Mouse (Mus musculus) adrenal gland, postnatal 36 days (tissue): ENCODE measurements around the gene Elane. TPM values are rescaled to one million over a fixed set of nuclear protein-coding genes. Genes with fewer than 3 reads are reported as not detected.

Source experiments
- DNase-seq, 2 experiments: peaks; one replicate each; pipeline ENCODE4 v3.0.0; 2021; ENCODE audit warnings: mixed read lengths in 1 of 2
- long read RNA-seq, 2 experiments: library from polyadenylated mRNA; stranded (forward); transcript quantifications; one replicate each; pipeline ENCODE4 v2.0.0; 2021; ENCODE audit warnings: borderline sequencing depth in 2 of 2
- total RNA-seq, 2 experiments: library from RNA; stranded (reverse); gene quantifications; 2 replicates each; pipeline ENCODE4 v1.2.3; 2021

The Elane gene
- under 1 TPM; 0.30 to 0.33 TPM for total RNA-seq
- long read RNA-seq, experiment 1, partial matches to known transcripts, result 0 of 1 reads
- long read RNA-seq, experiment 1, other reads (novel, unspliced or antisense), result 1 of 1 reads
- long read RNA-seq, experiment 2, result 0 reads

- no peak for DNase-seq
Measured at GRCm38 (mm10) chr10:79886054-79886453, at the start of gene Elane. Gene Elane, plus strand, starts transcription at chr10:79886247.

- no peak for DNase-seq
Measured at GRCm38 (mm10) chr10:79836918-79837317, 49.1 kb upstream of the Elane start.

GRCm38 (mm10) chr10:79838151-79838550 lies 47.9 kb upstream of the Elane start:
- DNase-seq, result no peak

GRCm38 (mm10) chr10:79840091-79840490 lies 46.0 kb upstream of the Elane start:
- no peak for DNase-seq

DNA sequence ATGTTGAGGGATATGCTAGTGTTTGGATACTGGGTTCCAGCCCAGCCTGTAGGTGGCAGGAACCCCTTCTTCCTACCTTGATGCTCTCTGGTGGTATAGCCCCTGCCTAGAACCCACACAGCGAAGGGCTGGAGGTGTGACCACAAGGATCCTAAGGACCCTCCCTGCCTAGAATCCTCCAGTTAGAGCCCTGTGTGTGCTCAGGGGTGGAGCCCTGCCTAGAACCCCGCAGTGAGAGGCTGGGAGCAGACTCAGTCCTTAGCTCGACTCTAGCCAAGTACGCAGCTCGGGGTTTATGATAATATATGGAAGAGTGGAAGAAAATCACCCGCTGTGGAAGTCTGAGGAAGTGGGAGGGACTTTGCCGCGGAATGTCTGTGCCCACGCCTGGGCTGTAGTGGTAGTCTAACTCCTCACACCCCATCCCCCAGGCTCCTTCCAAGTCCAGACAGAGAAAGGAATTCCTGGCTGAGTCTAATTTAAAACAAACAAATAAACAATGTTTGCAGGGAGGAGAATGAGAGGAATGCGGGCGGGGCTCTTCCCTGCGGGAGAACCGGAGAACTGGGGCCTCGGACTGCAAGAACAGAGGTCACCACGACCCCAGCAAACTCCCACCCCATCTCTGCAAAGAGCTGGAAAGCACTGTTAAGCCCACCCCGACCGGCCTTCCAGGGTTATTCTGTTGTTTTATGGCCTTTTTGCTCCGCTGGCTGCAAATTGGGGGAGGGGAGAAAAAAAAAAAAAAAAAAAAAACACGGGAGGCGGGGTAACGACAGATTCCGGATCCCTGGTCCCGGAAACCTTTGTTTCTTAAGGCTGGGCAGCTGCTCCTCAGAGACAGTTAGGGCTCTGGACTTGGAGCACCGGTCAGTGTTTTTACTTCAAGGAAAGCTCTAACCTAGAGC lies 45.1 kb upstream of the Elane start:
- DNase-seq, result peak; percentile 62 to 67

- DNase-seq, result no peak
Measured at GRCm38 (mm10) chr10:79842322-79842721, 43.7 kb upstream of the Elane start.

DNA sequence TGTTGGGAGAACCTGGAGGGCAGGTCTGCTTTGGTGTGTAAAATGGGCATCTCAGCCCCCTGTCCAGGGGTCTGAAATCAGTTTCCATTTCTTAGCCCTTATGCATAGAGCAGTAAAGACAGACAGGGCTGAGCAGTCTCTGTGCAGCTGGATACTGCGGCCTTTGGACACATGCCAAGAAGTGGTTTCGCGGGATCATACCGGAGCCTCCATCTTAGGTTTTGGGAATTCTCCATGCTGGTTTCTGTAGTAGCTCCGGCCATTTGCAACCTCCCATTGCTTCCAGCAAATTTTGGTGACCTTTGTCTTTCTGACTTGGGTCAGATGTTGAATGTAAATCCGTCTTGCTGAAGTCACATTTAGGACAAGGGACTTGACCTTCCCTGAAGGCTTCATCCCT lies 42.6 kb upstream of the Elane start:
- peak in 1 of 2 experiments; percentile 58 for DNase-seq

GRCm38 (mm10) chr10:79846553-79846952 lies 39.5 kb upstream of the Elane start:
- no peak for DNase-seq

DNA sequence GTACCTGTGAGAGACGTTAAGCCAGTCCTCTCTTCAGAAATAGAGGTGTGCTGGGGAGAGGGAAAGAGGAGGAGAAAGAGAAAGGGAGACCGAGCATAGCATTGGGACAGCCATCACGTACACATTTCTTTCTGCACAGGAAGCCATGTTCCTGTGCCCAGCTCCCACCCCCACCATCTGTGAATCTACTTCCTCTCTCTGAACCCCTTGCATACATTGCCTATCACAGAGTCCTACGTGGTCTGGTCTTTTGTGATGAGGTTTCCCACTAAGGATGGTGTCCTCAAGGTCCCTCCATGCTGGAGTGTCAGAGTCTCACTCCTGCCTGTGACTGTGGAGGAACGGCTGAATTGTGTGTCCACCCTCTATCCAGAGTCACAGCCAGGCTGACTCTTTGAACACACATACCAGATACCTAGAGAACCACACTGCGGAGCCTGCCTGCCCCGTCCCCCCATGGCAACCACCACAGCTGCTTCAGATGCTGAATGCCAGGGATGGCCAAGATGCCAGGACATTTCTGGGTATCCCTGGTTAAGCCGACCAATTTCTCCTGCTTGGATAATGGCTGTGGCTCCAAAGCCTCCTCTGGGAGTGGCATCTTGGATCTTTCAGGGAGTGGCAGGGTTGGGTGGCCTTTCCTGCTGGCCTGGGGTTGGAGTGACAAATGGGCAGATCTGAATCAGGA lies 36.0 kb upstream of the Elane start:
- DNase-seq, result no peak

DNA sequence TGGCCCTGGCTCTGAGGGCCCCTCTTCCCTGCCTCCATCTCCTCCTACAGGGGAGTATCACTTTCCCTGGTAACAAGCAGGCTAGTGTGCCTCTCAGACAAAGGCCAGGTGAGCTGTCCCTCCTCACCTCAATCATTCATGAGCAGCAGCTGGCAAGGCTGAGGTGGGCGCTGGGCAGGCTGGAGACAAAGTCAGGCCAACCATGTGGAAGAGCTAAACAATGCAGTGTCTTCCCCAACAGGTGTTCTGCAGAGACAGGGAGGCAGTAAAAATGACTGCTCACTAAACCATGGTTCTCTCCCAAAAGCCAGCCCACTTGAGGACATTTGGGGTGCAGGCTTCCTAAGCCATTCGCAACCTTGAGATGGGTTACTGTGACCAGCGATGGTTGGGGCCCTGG lies 34.4 kb upstream of the Elane start:
- no peak for DNase-seq

DNA sequence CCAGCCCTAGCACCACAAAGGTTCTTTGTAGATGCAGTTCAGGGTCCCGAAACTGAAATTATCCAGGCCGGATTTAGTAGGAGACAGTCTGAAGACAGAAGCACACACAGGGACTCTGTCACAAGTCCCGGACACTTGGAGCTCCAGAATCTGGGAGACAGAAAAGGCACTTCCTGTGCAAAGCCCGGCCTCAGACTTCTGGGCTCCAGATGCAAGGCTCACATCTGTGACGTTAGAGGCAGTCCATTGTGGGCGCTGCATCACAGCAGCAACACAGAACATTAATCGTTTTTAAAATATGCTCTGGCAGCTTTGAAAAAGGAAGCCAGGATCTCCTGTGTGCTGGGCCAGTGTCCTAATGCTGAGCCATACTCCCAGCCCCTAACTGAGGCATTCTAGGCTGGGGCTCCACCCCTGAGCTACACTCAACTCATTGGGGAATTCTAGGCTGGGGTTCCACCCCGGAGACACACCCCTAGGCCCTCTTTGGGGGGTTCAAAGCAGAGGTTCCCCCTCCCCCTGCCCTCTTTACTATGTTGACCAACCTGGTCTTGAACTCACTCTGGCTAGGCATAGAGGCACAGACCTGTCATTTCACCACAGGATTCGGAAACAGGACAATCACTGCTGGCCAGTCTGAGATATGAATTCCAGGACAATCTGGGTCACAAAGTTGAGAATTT lies 33.8 kb upstream of the Elane start:
- peak in 1 of 2 experiments; percentile 45 for DNase-seq

- no peak for DNase-seq
Measured at GRCm38 (mm10) chr10:79852827-79853226, 33.2 kb upstream of the Elane start.

GRCm38 (mm10) chr10:79853392-79853791 lies 32.7 kb upstream of the Elane start:
- DNase-seq, result peak; percentile 96 to 97

DNA sequence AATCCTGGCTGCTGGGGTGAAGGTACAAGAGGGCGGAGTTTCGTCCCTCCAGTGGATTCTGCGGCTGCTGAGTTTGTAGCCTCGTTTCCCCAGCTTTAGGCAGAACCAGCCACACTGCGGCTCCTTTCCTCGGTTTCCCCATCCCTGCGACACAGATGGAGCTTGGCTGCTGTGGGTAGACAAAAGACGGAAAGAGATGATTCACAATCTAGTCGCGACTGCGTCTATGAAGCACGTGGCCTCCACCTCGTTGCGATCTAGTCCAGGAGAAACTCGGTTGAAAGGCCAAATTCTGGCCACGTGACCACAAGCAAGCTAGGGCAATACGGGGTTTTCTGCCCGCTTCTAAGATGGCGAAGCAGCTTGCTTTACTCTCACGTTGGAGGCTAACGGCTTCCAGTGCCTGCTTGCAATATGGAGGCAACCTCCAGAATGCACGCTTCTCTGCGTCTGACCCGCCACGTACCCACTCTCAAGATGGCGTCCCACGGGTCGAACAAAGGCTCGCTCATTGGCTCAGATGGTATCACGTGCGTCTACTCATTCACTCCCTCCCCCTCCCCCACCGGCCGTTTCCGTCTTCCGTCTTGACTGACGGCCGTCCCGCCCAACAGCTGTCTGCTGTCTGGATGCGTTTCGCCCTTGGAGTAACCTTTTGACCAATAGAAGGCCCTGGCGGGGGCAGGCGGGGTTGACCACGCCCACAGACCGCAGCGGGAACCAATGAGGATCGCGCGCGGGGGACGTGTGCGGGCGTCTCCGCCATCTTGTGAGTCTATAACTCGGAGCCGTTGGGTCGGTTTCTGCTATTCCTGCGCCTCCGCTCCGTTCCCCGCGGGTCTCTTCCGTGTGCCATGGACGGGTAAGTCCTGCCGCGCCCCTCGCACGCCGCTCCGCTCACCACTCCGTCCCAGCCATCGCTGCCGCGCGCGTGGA lies 31.9 kb upstream of the Elane start, which contains the start of gene Ptbp1:
TSS of gene Ptbp1 (plus strand) at position 568 of the 936 bp plus-strand sequence.
- DNase-seq, result peak; percentile 99

DNA sequence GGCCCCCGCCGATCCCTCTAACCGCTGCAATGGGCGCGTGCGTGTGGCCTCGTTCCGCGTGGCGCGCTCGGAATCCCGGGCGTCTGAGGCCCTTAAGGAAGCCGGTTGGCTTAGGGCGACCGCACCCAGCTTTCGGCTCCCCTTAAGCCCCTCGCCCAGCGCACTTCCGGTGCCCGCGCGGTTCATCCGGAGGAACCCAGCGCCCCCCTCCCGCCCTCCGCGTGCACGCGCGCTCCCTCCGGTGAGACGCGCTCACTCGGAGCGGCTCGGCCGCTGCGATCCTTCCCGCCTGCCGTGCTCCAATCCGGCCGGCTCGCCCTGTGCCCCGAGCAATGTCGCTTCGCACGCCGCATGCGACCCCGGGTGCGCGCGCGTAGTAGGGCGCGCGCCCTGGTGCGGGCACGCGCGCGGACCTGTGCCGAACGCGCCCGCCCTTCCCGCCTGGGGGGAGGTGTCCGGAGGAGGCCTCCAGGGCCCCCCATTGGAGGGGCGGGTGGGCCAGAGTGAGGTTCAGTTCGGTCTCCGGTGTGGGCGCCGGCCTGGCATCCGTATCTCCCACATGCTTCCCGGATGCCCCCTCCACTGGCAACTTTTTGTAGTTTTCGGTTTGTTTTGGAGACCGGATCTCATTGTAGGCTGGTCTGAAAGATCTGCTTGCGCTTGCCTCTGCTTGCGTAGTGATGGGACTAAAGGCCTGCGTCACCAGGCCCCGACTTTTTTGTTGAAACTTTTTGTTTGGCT lies 31.1 kb upstream of the Elane start:
- peak; percentile 70 to 82 for DNase-seq

DNA sequence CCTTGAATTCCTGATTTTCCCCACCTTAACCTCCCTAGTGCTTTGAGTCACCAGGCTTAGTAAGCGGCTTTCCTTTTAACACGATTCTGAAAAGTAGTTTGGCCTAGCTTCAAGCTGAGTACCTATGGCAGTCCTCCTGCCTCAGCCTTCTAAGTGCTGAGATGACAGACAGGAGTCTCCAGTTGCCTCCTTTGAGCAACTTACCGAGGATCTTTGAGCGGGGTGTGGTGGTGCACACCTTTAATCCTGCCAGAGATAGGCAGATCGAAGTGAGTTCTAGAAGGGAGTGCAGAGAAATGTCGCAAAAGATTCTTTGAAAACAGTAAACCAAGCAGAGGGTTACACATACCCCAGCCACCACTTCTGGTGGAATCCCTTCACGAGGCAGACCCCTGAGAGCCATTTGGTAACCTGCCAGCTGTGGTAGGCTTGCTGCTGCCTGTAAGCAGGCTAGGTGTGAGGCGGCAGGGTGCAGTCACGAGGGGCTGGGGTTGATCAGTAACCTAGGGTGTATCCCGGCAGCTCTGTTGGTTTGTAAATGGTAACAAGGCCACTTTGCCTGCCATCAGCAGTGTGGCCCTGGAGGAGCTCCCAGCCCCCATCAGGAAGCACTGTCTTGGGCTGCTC lies 30.4 kb upstream of the Elane start:
- DNase-seq, result peak in 1 of 2 experiments; percentile 58

GRCm38 (mm10) chr10:79856280-79856679 lies 29.8 kb upstream of the Elane start:
- no peak for DNase-seq

DNA sequence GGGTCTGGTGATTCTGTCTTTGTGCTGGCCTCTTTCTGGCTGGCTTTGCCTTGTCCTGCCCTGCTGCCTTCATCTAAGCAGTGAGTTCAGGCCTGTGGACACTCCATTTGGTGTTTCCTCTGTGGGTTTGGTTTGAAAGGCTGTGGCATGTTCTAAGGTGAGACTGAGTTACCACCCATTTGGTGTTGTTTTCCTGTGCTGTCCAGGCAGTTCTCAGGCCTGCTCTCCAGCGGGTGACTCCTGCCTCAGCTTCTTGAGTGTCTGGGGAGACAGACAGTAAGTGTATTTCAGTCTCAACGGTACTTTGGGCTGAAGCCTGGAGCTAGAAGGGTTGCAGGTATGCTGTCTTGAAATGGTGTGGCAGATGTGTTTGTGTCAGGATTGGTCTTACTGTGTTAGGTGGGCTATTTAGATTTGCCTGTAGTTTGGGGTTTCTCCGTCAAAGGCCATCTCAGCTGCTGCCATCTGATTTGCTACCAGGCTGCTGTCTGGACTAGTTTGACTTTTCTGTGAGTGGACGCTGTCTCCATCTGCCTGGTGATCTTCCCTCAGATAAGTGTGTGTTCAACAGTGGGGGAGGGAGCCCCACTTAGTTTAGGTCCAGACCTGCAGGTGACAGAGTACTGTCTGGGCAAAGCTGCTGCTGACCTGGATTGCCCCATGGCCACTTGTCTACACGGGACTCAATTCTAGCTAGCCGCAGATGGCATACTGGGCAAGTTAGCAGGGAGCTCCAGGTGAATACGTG lies 29.2 kb upstream of the Elane start:
- DNase-seq, result no peak

DNA sequence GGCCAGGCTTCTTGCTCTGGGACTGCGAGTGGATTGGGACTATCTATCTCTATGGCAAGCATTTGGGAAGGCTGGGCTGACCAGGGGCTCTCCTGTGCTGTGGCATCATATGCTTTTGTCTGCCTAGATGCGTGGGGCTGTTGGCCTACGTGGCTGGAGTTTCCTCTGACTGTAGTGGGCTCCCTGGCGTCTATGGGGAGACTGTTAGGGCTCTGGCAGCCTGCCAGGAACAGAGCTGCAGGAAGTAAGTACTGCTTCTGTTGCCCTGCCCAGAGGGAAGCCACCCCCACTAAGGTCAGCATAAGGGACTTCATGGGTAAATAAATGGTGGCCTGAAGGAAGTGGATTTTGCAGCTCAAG lies 28.6 kb upstream of the Elane start:
- DNase-seq, result peak; percentile 73 to 87
